Mouse (Mus musculus) stomach, embryonic 14.5 days (tissue): ENCODE results near the gene St7. TPM values are rescaled to one million over a fixed set of nuclear protein-coding genes. Genes with fewer than 3 reads are reported as not detected.

Experiments used
- ATAC-seq: fragments of 200-750 bp; cut with Nextera tagmentation; 2 replicates; pipeline ENCODE4 v1.8.0; 2017; ENCODE audit warnings: low read depth, moderate TSS enrichment; ENCODE audit not compliant: insufficient number of reproducible peaks, insufficient read depth, low FRiP score
- H3K27ac ChIP-seq: fragments of 300-500 bp; sonication (generic); 2 replicates; pipeline ENCODE4 v1.5.1; 2014; ENCODE audit warnings: mild to moderate bottlenecking, low read length, moderate library complexity, mixed read lengths
- H3K27me3 ChIP-seq: fragments of 300-500 bp; sonication (generic); 2 replicates; pipeline ENCODE4 v1.6.1; 2014; ENCODE audit warnings: low read length, control low read depth, mixed read lengths; ENCODE audit not compliant: control insufficient read depth, insufficient read depth
- H3K36me3 ChIP-seq: fragments of 300-500 bp; sonication (generic); 2 replicates; pipeline ENCODE4 v1.6.1; 2014; ENCODE audit warnings: mild to moderate bottlenecking, control low read depth, low read length, moderate library complexity, mixed read lengths; ENCODE audit not compliant: control insufficient read depth, insufficient read depth
- H3K4me1 ChIP-seq: fragments of 300-500 bp; sonication (generic); 2 replicates; pipeline ENCODE4 v1.6.1; 2014; ENCODE audit warnings: low read length, control low read depth, mixed read lengths; ENCODE audit not compliant: control insufficient read depth, insufficient read depth
- H3K4me2 ChIP-seq: fragments of 300-500 bp; sonication (generic); replicated peaks from 2 replicates; pipeline ENCODE4 v1.6.1; 2014; ENCODE audit warnings: low read depth, low read length, control low read depth
- H3K4me3 ChIP-seq: fragments of 300-500 bp; sonication (generic); 2 replicates; pipeline ENCODE4 v1.5.1; 2014; ENCODE audit warnings: low read depth, low read length, control low read depth
- H3K9ac ChIP-seq: fragments of 300-500 bp; sonication (generic); replicated peaks from 2 replicates; pipeline ENCODE4 v1.6.1; 2014; ENCODE audit warnings: low read depth, mild to moderate bottlenecking, control low read depth, low read length, moderate library complexity, mixed read lengths
- H3K9me3 ChIP-seq: fragments of 300-500 bp; sonication (generic); 2 replicates; pipeline ENCODE4 v1.6.1; 2016; ENCODE audit warnings: low read depth, low read length, control low read depth; ENCODE audit not compliant: control insufficient read depth
- WGBS: fragments of 180-500 bp; shearing (Covaris S2); extraction: QIAGEN DNeasy Blood & Tissue Kit; methylation state at CpG from one replicate; pipeline ENCODE4 v1.1.7; 2014; 5-methylcytosine and 5-hydroxymethylcytosine counted together
- polyA plus RNA-seq: library from polyadenylated mRNA; unstranded; fragments of >200 nt; fragmentation: Nextera tagmentation; extraction: Ambion mirVana; gene quantifications from 2 replicates; pipeline ENCODE4 v1.2.1, GENCODE M21; 2014

The St7 gene
- polyA plus RNA-seq, 1 experiment from 2014 or later, result 29.9 TPM

GRCm38 (mm10) chr6:17776041-17776440 lies 83.3 kb downstream of the St7 start:
- 71% methylated on average over 7 of the region's 7 CpGs for WGBS
- Histone ChIP-seq H3K4me1 (no peaks in the 10 kb centered on the region), H3K27me3 (no peaks in the 10 kb centered on the region), H3K4me2 (no peak overlapping the region), H3K36me3 (no peaks in the 10 kb centered on the region), H3K4me3 (no peak overlapping the region), H3K27ac (no peak overlapping the region), H3K9me3 (no peaks in the 10 kb centered on the region), H3K9ac (no peak overlapping the region)
- ATAC-seq, result no peak

GRCm38 (mm10) chr6:17777018-17777799 lies 84.5 kb downstream of the St7 start:
- no peaks in the 10 kb centered on the region for H3K9me3 ChIP-seq
- no peaks in the 10 kb centered on the region for H3K27me3 ChIP-seq
- H3K9ac ChIP-seq, result no peak overlapping the region
- H3K36me3 ChIP-seq, result no peaks in the 10 kb centered on the region
- H3K27ac ChIP-seq, result no peak overlapping the region
- no peak overlapping the region for H3K4me3 ChIP-seq
- WGBS, result 90% methylated on average over 6 of the region's 6 CpGs
- ATAC-seq, result no peak
- no peak overlapping the region for H3K4me2 ChIP-seq
- H3K4me1 ChIP-seq, result no peaks in the 10 kb centered on the region

- H3K9ac ChIP-seq, result no peak overlapping the region
- H3K36me3 ChIP-seq, result no peaks in the 10 kb centered on the region
- no peaks in the 10 kb centered on the region for H3K4me1 ChIP-seq
- no peak overlapping the region for H3K27ac ChIP-seq
- 81% methylated on average over 3 of the region's 3 CpGs for WGBS
- ATAC-seq, result no peak
- no peak overlapping the region for H3K4me3 ChIP-seq
- no peak overlapping the region for H3K4me2 ChIP-seq
- no peaks in the 10 kb centered on the region for H3K9me3 ChIP-seq
- H3K27me3 ChIP-seq, result no peaks in the 10 kb centered on the region
Observed at GRCm38 (mm10) chr6:17778648-17779202, 86.0 kb downstream of the St7 start.

GRCm38 (mm10) chr6:17783511-17783910 lies 90.8 kb downstream of the St7 start:
- ATAC-seq, result no peak
- Histone ChIP-seq H3K27ac (no peak overlapping the region), H3K27me3 (no peaks in the 10 kb centered on the region), H3K9ac (no peak overlapping the region), H3K4me2 (no peak overlapping the region), H3K36me3 (no peaks in the 10 kb centered on the region), H3K9me3 (no peaks in the 10 kb centered on the region), H3K4me3 (no peak overlapping the region), H3K4me1 (no peaks in the 10 kb centered on the region)
- WGBS, result 81% methylated on average over 1 of the region's 1 CpGs

GRCm38 (mm10) chr6:17784523-17784922 lies 91.8 kb downstream of the St7 start:
- no peak overlapping the region for H3K4me2 ChIP-seq
- WGBS, result 81% methylated on average over 5 of the region's 5 CpGs
- H3K9me3 ChIP-seq, result no peaks in the 10 kb centered on the region
- H3K27me3 ChIP-seq, result no peaks in the 10 kb centered on the region
- H3K4me3 ChIP-seq, result no peak overlapping the region
- no peak overlapping the region for H3K9ac ChIP-seq
- H3K4me1 ChIP-seq, result no peaks in the 10 kb centered on the region
- no peak for ATAC-seq
- H3K36me3 ChIP-seq, result no peaks in the 10 kb centered on the region
- no peak overlapping the region for H3K27ac ChIP-seq

- no peaks in the 10 kb centered on the region for H3K4me1 ChIP-seq
- H3K9ac ChIP-seq, result no peak overlapping the region
- no peak for ATAC-seq
- H3K4me2 ChIP-seq, result no peak overlapping the region
- WGBS, result 69% methylated on average over 2 of the region's 2 CpGs
- no peak overlapping the region for H3K4me3 ChIP-seq
- H3K36me3 ChIP-seq, result no peaks in the 10 kb centered on the region
- no peaks in the 10 kb centered on the region for H3K27me3 ChIP-seq
- no peak overlapping the region for H3K27ac ChIP-seq
- no peaks in the 10 kb centered on the region for H3K9me3 ChIP-seq
Observed at GRCm38 (mm10) chr6:17785248-17785647, 92.5 kb downstream of the St7 start.

GRCm38 (mm10) chr6:17787810-17788209 lies 95.1 kb downstream of the St7 start:
- no peaks in the 10 kb centered on the region for H3K36me3 ChIP-seq
- H3K4me3 ChIP-seq, result no peak overlapping the region
- H3K9ac ChIP-seq, result no peak overlapping the region
- ATAC-seq, result no peak
- H3K4me2 ChIP-seq, result no peak overlapping the region
- H3K9me3 ChIP-seq, result no peaks in the 10 kb centered on the region
- H3K27ac ChIP-seq, result no peak overlapping the region
- H3K4me1 ChIP-seq, result no peaks in the 10 kb centered on the region
- no peaks in the 10 kb centered on the region for H3K27me3 ChIP-seq
- 91% methylated on average over 1 of the region's 1 CpGs for WGBS

GRCm38 (mm10) chr6:17790251-17790650 lies 97.5 kb downstream of the St7 start:
- no peaks in the 10 kb centered on the region for H3K36me3 ChIP-seq
- ATAC-seq, result no peak
- WGBS, result 70% methylated on average over 1 of the region's 1 CpGs
- H3K27me3 ChIP-seq, result no peaks in the 10 kb centered on the region
- H3K9me3 ChIP-seq, result no peaks in the 10 kb centered on the region
- H3K4me1 ChIP-seq, result no peaks in the 10 kb centered on the region
- H3K9ac ChIP-seq, result no peak overlapping the region
- no peak overlapping the region for H3K27ac ChIP-seq
- H3K4me2 ChIP-seq, result no peak overlapping the region
- H3K4me3 ChIP-seq, result no peak overlapping the region

- Histone ChIP-seq H3K4me1 (no peaks in the 10 kb centered on the region), H3K4me2 (no peak overlapping the region), H3K27ac (no peak overlapping the region), H3K27me3 (no peaks in the 10 kb centered on the region), H3K9ac (no peak overlapping the region), H3K9me3 (no peaks in the 10 kb centered on the region), H3K36me3 (no peaks in the 10 kb centered on the region), H3K4me3 (no peak overlapping the region)
- 95% methylated on average over 3 of the region's 3 CpGs for WGBS
- no peak for ATAC-seq
Observed at GRCm38 (mm10) chr6:17793471-17793870, 100.7 kb downstream of the St7 start.
